Mouse (Mus musculus): ENCODE data around the gene Zc3h10.

DNA sequence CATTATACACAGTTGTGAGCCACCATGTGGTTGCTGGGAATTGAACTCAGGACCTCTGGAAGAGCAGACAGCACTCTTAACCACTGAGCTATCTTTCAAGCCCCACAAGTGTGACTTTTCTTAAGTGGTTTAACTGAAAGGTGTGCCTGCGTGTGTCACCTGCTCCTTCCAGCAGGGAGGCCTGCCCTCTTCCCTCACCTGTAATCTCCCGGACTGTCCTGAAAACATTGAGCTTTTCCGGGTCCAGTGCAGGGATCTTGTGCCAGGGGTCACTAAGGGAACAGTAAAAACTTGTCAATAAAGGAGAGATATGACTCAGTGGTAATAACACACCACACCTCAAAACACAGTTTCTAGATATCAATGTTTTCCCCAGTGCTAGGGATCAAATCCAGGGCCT lies 31.7 kb upstream of the Zc3h10 start:
- TF ChIP-seq CTCF (IDR thresholded peaks at IDR 0.05) = no peak
- no peak for TF ChIP-seq EP300 (IDR thresholded peaks at IDR 0.05)

Measured in lung, postnatal 0 days (tissue).